Mouse (Mus musculus): ENCODE results near the gene Mta1. TPM values are rescaled to one million over a fixed set of nuclear protein-coding genes. Genes with fewer than 3 reads are reported as not detected.

Mta1 gene
- polyA plus RNA-seq, 1 experiment from 2014 or later: 4.9 TPM

GRCm38 (mm10) chr12:113087276-113087675, 10.8 kb upstream of the Mta1 start:
- WGBS: 83% methylated on average over 2 of the region's 3 CpGs
- Histone ChIP-seq H3K9me3 (ENCODE audit: control insufficient read depth, low read length) (no peaks in the 10 kb centered on the region), H3K4me1 (replicated peaks; ENCODE audit: control insufficient read depth, insufficient read depth) (no peaks in the 10 kb centered on the region), H3K27ac (replicated peaks) (no peak overlapping the region), H3K4me3 (ENCODE audit: low read depth, low read length) (no peak overlapping the region), H3K27me3 (ENCODE audit: control insufficient read depth, insufficient read depth, low read length) (no peaks in the 10 kb centered on the region), H3K9ac (ENCODE audit: low read length) (no peak overlapping the region), H3K4me2 (replicated peaks; ENCODE audit: low read depth) (no peak overlapping the region), H3K36me3 (ENCODE audit: control insufficient read depth, insufficient read depth, low read length) (no peaks in the 10 kb centered on the region)
- no peak for DNase-seq (ENCODE audit: low spot score)
- TF ChIP-seq EP300 (optimal IDR thresholded peaks at IDR 0.05) (no peak), CTCF (IDR thresholded peaks at IDR 0.05; ENCODE audit: low read depth) (no peak)
- ATAC-seq (ENCODE audit: low FRiP score, low TSS enrichment): no peak

- TF ChIP-seq CTCF (IDR thresholded peaks at IDR 0.05; ENCODE audit: low read depth) (no peak), EP300 (optimal IDR thresholded peaks at IDR 0.05) (no peak)
- no peaks in the 10 kb centered on the region for H3K27me3 ChIP-seq (ENCODE audit: control insufficient read depth, insufficient read depth, low read length)
- 46% methylated on average over 4 of the region's 4 CpGs for WGBS
- no peak overlapping the region for H3K4me2 ChIP-seq (replicated peaks; ENCODE audit: low read depth)
- H3K4me3 ChIP-seq (ENCODE audit: low read depth, low read length): no peak overlapping the region
- H3K4me1 ChIP-seq (replicated peaks; ENCODE audit: control insufficient read depth, insufficient read depth): no peaks in the 10 kb centered on the region
- no peak overlapping the region for H3K27ac ChIP-seq (replicated peaks)
- DNase-seq (ENCODE audit: low spot score) (no peak), ATAC-seq (ENCODE audit: low FRiP score, low TSS enrichment) (no peak)
- H3K9me3 ChIP-seq (ENCODE audit: control insufficient read depth, low read length): no peaks in the 10 kb centered on the region
- H3K9ac ChIP-seq (ENCODE audit: low read length): no peak overlapping the region
- no peaks in the 10 kb centered on the region for H3K36me3 ChIP-seq (ENCODE audit: control insufficient read depth, insufficient read depth, low read length)
Measured at GRCm38 (mm10) chr12:113088026-113088425, 10.1 kb upstream of the Mta1 start.

GRCm38 (mm10) chr12:113089107-113089506, 9.0 kb upstream of the Mta1 start:
- H3K9me3 ChIP-seq (ENCODE audit: control insufficient read depth, low read length): no peaks in the 10 kb centered on the region
- H3K36me3 ChIP-seq (ENCODE audit: control insufficient read depth, insufficient read depth, low read length): no peaks in the 10 kb centered on the region
- no peak overlapping the region for H3K27ac ChIP-seq (replicated peaks)
- DNase-seq (ENCODE audit: low spot score) (no peak), ATAC-seq (ENCODE audit: low FRiP score, low TSS enrichment) (0 out of 2 replicates have a peak, but pooled peaks have one; percentile 33)
- no peak overlapping the region for H3K4me2 ChIP-seq (replicated peaks; ENCODE audit: low read depth)
- H3K9ac ChIP-seq (ENCODE audit: low read length): no peak overlapping the region
- TF ChIP-seq CTCF (IDR thresholded peaks at IDR 0.05; ENCODE audit: low read depth) (no peak), EP300 (optimal IDR thresholded peaks at IDR 0.05) (no peak)
- H3K4me3 ChIP-seq (ENCODE audit: low read depth, low read length): no peak overlapping the region
- H3K27me3 ChIP-seq (ENCODE audit: control insufficient read depth, insufficient read depth, low read length): no peaks in the 10 kb centered on the region
- no peaks in the 10 kb centered on the region for H3K4me1 ChIP-seq (replicated peaks; ENCODE audit: control insufficient read depth, insufficient read depth)
- WGBS: 88% methylated on average over 6 of the region's 6 CpGs

- TF ChIP-seq EP300 (optimal IDR thresholded peaks at IDR 0.05) (no peak), CTCF (IDR thresholded peaks at IDR 0.05; ENCODE audit: low read depth) (no peak)
- H3K27ac ChIP-seq (replicated peaks): no peak overlapping the region
- no peaks in the 10 kb centered on the region for H3K27me3 ChIP-seq (ENCODE audit: control insufficient read depth, insufficient read depth, low read length)
- DNase-seq (ENCODE audit: low spot score) (no peak), ATAC-seq (ENCODE audit: low FRiP score, low TSS enrichment) (0 out of 2 replicates have a peak, but pooled peaks have one; percentile 17)
- no peak overlapping the region for H3K4me2 ChIP-seq (replicated peaks; ENCODE audit: low read depth)
- H3K9ac ChIP-seq (ENCODE audit: low read length): no peak overlapping the region
- H3K9me3 ChIP-seq (ENCODE audit: control insufficient read depth, low read length): no peaks in the 10 kb centered on the region
- 76% methylated on average over 17 of the region's 17 CpGs for WGBS
- no peak overlapping the region for H3K4me3 ChIP-seq (ENCODE audit: low read depth, low read length)
- no peaks in the 10 kb centered on the region for H3K36me3 ChIP-seq (ENCODE audit: control insufficient read depth, insufficient read depth, low read length)
- no peaks in the 10 kb centered on the region for H3K4me1 ChIP-seq (replicated peaks; ENCODE audit: control insufficient read depth, insufficient read depth)
Measured at GRCm38 (mm10) chr12:113090053-113090452, 8.0 kb upstream of the Mta1 start.

GRCm38 (mm10) chr12:113097040-113097439, 1.0 kb upstream of the Mta1 start:
- Histone ChIP-seq H3K9me3 (ENCODE audit: control insufficient read depth, low read length) (no peaks in the 10 kb centered on the region), H3K27ac (replicated peaks) (no peak overlapping the region), H3K9ac (ENCODE audit: low read length) (no peak overlapping the region), H3K4me1 (replicated peaks; ENCODE audit: control insufficient read depth, insufficient read depth) (no peaks in the 10 kb centered on the region; the same call in 1 of the 2 replicates), H3K36me3 (ENCODE audit: control insufficient read depth, insufficient read depth, low read length) (no peaks in the 10 kb centered on the region), H3K27me3 (ENCODE audit: control insufficient read depth, insufficient read depth, low read length) (no peaks in the 10 kb centered on the region), H3K4me3 (ENCODE audit: low read depth, low read length) (no peak overlapping the region), H3K4me2 (replicated peaks; ENCODE audit: low read depth) (no peak overlapping the region; the same call in 1 of the 2 replicates)
- ATAC-seq (ENCODE audit: low FRiP score, low TSS enrichment) (no peak), DNase-seq (ENCODE audit: low spot score) (no peak)
- 86% methylated on average over 5 of the region's 5 CpGs for WGBS
- TF ChIP-seq EP300 (optimal IDR thresholded peaks at IDR 0.05) (no peak), CTCF (IDR thresholded peaks at IDR 0.05; ENCODE audit: low read depth) (no peak)

GRCm38 (mm10) chr12:113098530-113099151, 563 bp downstream of the Mta1 start:
- DNase-seq (ENCODE audit: low spot score): peak; percentile 37
- no peaks in the 10 kb centered on the region for H3K27me3 ChIP-seq (ENCODE audit: control insufficient read depth, insufficient read depth, low read length)
- WGBS: 1% methylated on average over 30 of the region's 60 CpGs
- peak overlapping the region; percentile 80 for H3K4me3 ChIP-seq (ENCODE audit: low read depth, low read length)
- ATAC-seq (ENCODE audit: low FRiP score, low TSS enrichment): peak; percentile 27; the same call in 1 of the 2 replicates
- H3K4me2 ChIP-seq (replicated peaks; ENCODE audit: low read depth): peak overlapping the region; percentile 98
- no peaks in the 10 kb centered on the region; the same call in 1 of the 2 replicates for H3K4me1 ChIP-seq (replicated peaks; ENCODE audit: control insufficient read depth, insufficient read depth)
- H3K27ac ChIP-seq (replicated peaks): peak overlapping the region; percentile 86
- no peaks in the 10 kb centered on the region for H3K36me3 ChIP-seq (ENCODE audit: control insufficient read depth, insufficient read depth, low read length)
- no peaks in the 10 kb centered on the region for H3K9me3 ChIP-seq (ENCODE audit: control insufficient read depth, low read length)
- TF ChIP-seq EP300 (optimal IDR thresholded peaks at IDR 0.05) (no peak), CTCF (IDR thresholded peaks at IDR 0.05; ENCODE audit: low read depth) (no peak)
- peak overlapping the region; percentile 94 for H3K9ac ChIP-seq (ENCODE audit: low read length)

Measured in stomach, postnatal 0 days (tissue).